Mouse (Mus musculus): ENCODE results near the gene 2610301B20Rik. TPM values are rescaled to one million over a fixed set of nuclear protein-coding genes. Genes with fewer than 3 reads are reported as not detected.

Gene 2610301B20Rik
- total and polyA plus RNA-seq, 3 experiments = 13.3 to 15.7 TPM; not detected in 1

DNA sequence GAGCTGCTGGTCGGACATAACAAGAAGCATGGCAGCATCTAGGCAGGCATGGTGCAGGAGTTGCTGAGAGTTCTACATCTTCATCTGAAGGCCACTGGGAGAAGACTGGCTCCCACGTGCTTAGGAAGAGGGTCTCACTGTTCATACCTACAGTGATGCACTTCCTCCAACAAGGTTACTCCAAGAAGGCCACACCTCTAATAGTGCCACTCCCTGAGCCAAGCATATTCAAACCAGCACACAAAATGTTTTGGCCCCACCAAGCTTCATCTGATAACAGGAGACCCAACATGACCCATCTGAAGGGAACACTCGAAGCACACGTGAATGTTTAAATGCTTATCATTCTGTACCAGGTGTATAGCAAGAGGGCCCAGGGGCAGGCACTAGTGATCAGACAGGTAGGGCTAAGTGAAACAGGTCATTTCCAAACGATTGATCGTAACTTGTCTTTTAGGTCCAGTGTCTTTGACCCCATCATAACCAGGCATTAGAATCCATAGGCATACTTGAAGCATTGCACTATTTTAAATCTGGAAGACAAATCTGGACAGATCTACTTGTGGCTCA is 37.7 kb downstream of the 2610301B20Rik start:
- H3K79me2 ChIP-seq (ENCODE audit: control insufficient read depth, insufficient read depth, low read length, poor library complexity) = no peaks in the 10 kb centered on the region
- peaks cover 0 to 13% of the 10 kb centered on the region in 2 experiments; a peak in 2 of 4 replicates for H3K36me3 ChIP-seq (ENCODE audit: control insufficient read depth in 1 of 2, insufficient read depth in 2 of 2, low read length in 2 of 2)
- no peak overlapping the region for H3K9ac ChIP-seq (ENCODE audit: control insufficient read depth, low read depth, low read length, poor library complexity, severe bottlenecking)
- H3K27me3 ChIP-seq (ENCODE audit: control insufficient read depth in 1 of 2, insufficient read depth in 2 of 2, low read length in 2 of 2) = no peaks in the 10 kb centered on the region
- H3K27ac ChIP-seq (ENCODE audit: control insufficient read depth, low read depth, low read length) = no peak overlapping the region
- H3K4me3 ChIP-seq (ENCODE audit: control insufficient read depth in 1 of 2, insufficient read depth in 1 of 2, low read depth in 2 of 2, low read length in 2 of 2) = no peak overlapping the region
- TF ChIP-seq GATA1 (IDR thresholded peaks at IDR 0.05; ENCODE audit: low read depth, low read length) = no peak
- H3K4me1 ChIP-seq (ENCODE audit: control insufficient read depth in 1 of 2, insufficient read depth in 2 of 2, low read length in 2 of 2) = peaks cover 5 to 20% of the 10 kb centered on the region in 2 experiments
- DNase-seq (ENCODE audit: low read depth, low spot score) = no peak
- H3K9me3 ChIP-seq (replicated peaks; ENCODE audit: insufficient read depth, low read length) = no peaks in the 10 kb centered on the region

DNA sequence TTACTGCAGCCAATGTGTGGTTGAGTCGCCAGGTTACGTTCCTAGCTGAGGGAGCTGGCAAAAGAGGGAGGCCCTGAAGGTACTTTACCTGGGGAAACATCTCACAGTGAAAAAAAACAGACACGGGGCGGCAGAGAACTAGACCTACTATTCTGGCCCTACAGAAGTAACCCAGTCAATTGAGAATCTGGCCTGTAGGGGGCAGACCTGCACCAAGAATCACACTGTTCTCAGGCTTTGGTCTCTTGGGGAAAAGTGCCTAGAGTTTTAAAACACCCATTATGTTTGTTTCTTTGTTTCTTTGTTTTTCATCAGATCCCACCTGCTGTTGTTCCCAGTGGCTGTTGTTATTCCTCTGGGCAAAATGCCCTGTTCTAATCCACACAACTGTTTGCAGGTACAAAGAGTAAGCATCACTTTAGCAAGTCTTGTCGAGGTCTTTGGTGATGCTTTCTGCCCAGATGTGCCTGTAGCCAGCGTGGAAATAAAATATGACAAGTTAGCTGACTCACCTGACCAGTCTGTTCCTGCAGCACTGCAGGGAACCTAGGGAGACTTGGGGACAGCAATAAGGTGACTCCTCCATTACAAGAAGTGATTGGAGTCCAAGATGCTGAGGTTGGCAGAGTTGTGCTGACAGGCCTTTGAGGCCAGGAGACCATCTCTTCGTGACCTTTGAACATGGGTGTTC is 38.5 kb downstream of the 2610301B20Rik start:
- H3K27ac ChIP-seq (ENCODE audit: control insufficient read depth, low read depth, low read length) = no peak overlapping the region
- 0 out of 4 replicates have a peak overlapping the region, but pooled peaks of 1 of the 2 experiments have one; percentile 19 for H3K4me3 ChIP-seq (ENCODE audit: control insufficient read depth in 1 of 2, insufficient read depth in 1 of 2, low read depth in 2 of 2, low read length in 2 of 2)
- TF ChIP-seq MYC (IDR thresholded peaks at IDR 0.05; ENCODE audit: low read depth, low read length) = no peak
- no peak for TF ChIP-seq MYB (IDR thresholded peaks at IDR 0.05; ENCODE audit: low read depth, low read length)
- TF ChIP-seq POLR2AphosphoS5 (IDR thresholded peaks at IDR 0.05; ENCODE audit: borderline replicate concordance, low read depth, low read length) = no peak
- 0 out of 2 replicates have a peak, but pooled peaks have one; percentile 41 for TF ChIP-seq ZKSCAN1 (IDR thresholded peaks at IDR 0.05; ENCODE audit: low read depth, low read length)
- no peak for TF ChIP-seq MXI1 (IDR thresholded peaks at IDR 0.05; ENCODE audit: low read depth, low read length)
- peak; percentile 88 for TF ChIP-seq SMC3 (IDR thresholded peaks at IDR 0.05; ENCODE audit: low read depth, low read length)
- peak; percentile 91 for TF ChIP-seq ZC3H11A (IDR thresholded peaks at IDR 0.05; ENCODE audit: low read depth, low read length)
- TF ChIP-seq CTCF (IDR thresholded peaks at IDR 0.05 in 2 of 3, conservative IDR thresholded peaks at IDR 0.05 in 1 of 3; ENCODE audit: control insufficient read depth in 1 of 3, insufficient read depth in 1 of 3, low read depth in 2 of 3, low read length in 3 of 3, poor library complexity in 1 of 3, severe bottlenecking in 1 of 3) = peak; percentile 57 to 96 (median 85)
- H3K9ac ChIP-seq (ENCODE audit: control insufficient read depth, low read depth, low read length, poor library complexity, severe bottlenecking) = 0 out of 2 replicates have a peak overlapping the region, but pooled peaks have one; percentile 18
- peak; percentile 87 for DNase-seq (ENCODE audit: low read depth, low spot score)
- H3K79me2 ChIP-seq (ENCODE audit: control insufficient read depth, insufficient read depth, low read length, poor library complexity) = no peaks in the 10 kb centered on the region
- no peaks in the 10 kb centered on the region for H3K27me3 ChIP-seq (ENCODE audit: control insufficient read depth in 1 of 2, insufficient read depth in 2 of 2, low read length in 2 of 2)
- no peaks in the 10 kb centered on the region for H3K9me3 ChIP-seq (replicated peaks; ENCODE audit: insufficient read depth, low read length)
- peaks cover 0 to 13% of the 10 kb centered on the region in 2 experiments; a peak in 2 of 4 replicates for H3K36me3 ChIP-seq (ENCODE audit: control insufficient read depth in 1 of 2, insufficient read depth in 2 of 2, low read length in 2 of 2)
- peaks cover 5 to 20% of the 10 kb centered on the region in 2 experiments for H3K4me1 ChIP-seq (ENCODE audit: control insufficient read depth in 1 of 2, insufficient read depth in 2 of 2, low read length in 2 of 2)

DNA sequence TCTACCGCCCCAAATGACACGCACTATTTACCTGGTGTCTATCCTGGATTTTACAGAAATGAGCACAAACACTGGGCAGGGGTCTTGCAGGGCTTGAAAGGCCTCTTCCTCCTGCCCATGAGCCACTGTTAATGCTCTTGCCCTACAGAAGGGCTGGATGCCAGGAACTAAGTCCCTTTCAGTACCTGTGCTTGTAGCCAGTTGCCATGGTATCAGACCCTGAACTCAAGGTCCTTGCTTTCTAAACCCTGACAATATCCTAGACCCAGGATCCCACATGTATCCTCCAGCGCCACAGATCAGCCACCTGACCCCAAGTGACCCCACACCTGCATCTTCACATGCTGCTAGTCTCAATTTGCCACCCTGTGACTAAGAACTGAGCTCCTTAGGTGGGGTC is 39.1 kb downstream of the 2610301B20Rik start:
- TF ChIP-seq MYC (IDR thresholded peaks at IDR 0.05; ENCODE audit: low read depth, low read length) (no peak), SMC3 (IDR thresholded peaks at IDR 0.05; ENCODE audit: low read depth, low read length) (no peak), MAZ (IDR thresholded peaks at IDR 0.05; ENCODE audit: low read depth, low read length) (no peak), HCFC1 (IDR thresholded peaks at IDR 0.05; ENCODE audit: low read depth, low read length) (no peak), NELFE (IDR thresholded peaks at IDR 0.05; ENCODE audit: low read depth, low read length) (no peak), TCF12 (IDR thresholded peaks at IDR 0.05; ENCODE audit: low read depth, low read length) (no peak), USF1 (IDR thresholded peaks at IDR 0.05; ENCODE audit: low read depth, low read length) (no peak), CHD1 (IDR thresholded peaks at IDR 0.05; ENCODE audit: low read depth, low read length) (no peak)
- Histone ChIP-seq H3K27ac (ENCODE audit: control insufficient read depth, low read depth, low read length) (no peak overlapping the region), H3K79me2 (ENCODE audit: control insufficient read depth, insufficient read depth, low read length, poor library complexity) (no peaks in the 10 kb centered on the region), H3K27me3 (ENCODE audit: control insufficient read depth in 1 of 2, insufficient read depth in 2 of 2, low read length in 2 of 2) (no peaks in the 10 kb centered on the region), H3K4me3 (ENCODE audit: control insufficient read depth in 1 of 2, insufficient read depth in 1 of 2, low read depth in 2 of 2, low read length in 2 of 2) (no peak overlapping the region), H3K36me3 (ENCODE audit: control insufficient read depth in 1 of 2, insufficient read depth in 2 of 2, low read length in 2 of 2) (peaks cover 0 to 13% of the 10 kb centered on the region in 2 experiments; a peak in 2 of 4 replicates), H3K4me1 (ENCODE audit: control insufficient read depth in 1 of 2, insufficient read depth in 2 of 2, low read length in 2 of 2) (peaks cover 5 to 20% of the 10 kb centered on the region in 2 experiments), H3K9ac (ENCODE audit: control insufficient read depth, low read depth, low read length, poor library complexity, severe bottlenecking) (no peak overlapping the region), H3K9me3 (replicated peaks; ENCODE audit: insufficient read depth, low read length) (no peaks in the 10 kb centered on the region)
- no peak for DNase-seq (ENCODE audit: low read depth, low spot score)
